Mouse (Mus musculus) adrenal gland (tissue): ENCODE data around the gene Jam2.

Experiments
- intact Hi-C: fragments of 180-260 bp; cut with DNase I; formaldehyde crosslinking; loops from one replicate; pipeline ENCODE4 v1.15.1; 2025

The Jam2 gene

DNA sequence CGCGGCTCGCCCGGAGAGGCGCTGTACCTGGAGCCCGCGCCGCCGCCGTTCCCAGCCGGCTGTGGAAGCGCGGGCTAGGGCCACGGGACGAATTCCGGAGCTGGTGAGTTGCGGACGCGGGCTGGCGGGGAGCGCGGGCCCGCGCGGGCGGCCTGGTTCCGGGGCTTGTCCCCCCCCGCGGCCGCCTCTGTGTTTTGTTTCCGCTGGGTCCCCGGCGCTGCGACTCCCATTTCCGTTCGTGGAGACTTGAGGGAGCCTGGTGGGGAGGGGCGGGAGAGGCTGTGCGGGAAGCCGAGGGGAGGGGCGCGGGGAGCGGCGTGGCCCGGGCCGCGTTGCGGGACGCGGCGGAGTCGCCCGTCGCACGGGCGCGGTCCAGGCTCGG is 61.5 kb downstream of the Jam2 start, which contains the start of gene Atp5j:
TSS of gene Atp5j (minus strand) at position 185 of the 382 bp plus-strand sequence.
- intact Hi-C loops: no loop called here

DNA sequence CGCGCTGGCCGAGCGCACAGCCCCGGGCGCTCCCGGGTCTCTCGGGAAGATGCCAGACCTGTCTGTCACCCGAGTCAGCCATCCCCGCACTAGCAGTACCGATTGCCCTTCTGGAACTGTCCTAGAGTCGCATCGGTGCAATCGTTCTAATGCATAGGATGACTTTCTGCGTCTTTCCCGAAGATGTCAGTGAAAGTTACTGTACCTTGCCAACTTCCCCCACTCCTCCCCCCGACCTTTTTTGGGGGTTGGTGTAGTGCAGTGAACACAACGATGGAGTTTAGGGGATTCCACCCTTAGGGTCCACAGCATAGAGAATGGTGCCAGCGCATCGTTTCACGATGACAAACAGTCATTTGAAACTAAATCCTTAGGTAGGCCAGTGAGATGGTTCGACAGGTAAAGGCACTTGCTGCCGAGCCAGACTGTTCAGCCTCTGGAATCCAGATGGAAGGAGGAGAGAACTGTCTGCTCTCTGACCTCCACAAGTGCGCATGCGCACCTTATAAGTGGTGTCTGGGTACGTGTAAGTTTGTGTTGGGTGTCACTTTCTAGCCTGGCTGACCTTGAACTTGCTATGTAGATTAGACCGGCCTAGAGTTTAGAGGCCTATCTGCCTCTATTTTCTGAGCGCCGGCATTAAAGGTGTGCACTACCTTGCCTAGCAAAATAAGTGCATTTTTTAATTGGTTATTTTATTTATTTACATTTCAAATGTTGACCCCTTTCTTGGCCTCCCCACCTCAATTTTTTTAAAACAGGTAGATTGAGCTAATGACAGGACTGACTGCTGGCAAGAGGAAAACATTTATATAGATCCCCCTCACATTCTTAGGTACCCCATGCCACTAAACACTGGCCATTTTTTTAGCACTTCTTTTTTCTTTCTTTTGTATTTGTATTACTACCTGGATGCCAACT is 62.2 kb downstream of the Jam2 start:
- intact Hi-C loops: no loop called here

DNA sequence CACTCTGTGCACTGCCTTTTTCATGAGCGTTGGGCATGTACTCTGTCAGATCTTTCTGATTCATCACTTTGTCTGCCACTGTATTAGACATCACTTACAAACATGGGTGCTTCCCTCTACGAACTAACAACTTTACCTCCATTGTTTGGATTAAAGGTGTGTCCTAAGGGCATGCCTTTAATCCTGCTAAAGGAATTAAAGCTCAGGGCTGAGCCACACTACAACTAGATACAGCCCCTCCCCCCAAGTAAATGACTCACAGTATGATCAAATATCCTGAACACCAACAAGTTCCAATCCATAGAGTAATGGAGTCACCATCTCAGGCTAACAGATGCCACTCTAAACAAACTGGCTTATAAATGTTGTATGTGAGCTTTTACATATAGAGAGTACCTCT is 64.7 kb downstream of the Jam2 start:
- intact Hi-C loops: no loop called here

DNA sequence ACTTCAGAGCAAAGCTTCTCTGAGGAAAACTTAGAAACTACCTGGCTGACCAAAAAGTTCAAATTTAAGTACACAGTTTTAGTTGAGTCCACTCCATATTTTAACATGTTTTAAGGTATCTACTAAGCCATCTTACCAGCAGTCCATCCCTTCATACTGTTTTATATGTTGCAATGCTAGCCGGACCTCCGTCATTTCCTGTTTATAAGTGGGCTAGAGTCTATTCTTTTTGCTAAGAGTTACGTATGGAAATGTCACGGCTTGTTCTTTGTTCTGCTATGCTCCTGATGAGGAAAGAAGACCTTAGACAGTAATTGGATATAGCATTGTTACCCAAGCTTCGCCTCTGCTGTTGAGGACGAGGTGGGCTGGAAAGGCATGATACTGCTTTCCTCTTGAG is 79.6 kb downstream of the Jam2 start:
- intact Hi-C loops: no loop called here

DNA sequence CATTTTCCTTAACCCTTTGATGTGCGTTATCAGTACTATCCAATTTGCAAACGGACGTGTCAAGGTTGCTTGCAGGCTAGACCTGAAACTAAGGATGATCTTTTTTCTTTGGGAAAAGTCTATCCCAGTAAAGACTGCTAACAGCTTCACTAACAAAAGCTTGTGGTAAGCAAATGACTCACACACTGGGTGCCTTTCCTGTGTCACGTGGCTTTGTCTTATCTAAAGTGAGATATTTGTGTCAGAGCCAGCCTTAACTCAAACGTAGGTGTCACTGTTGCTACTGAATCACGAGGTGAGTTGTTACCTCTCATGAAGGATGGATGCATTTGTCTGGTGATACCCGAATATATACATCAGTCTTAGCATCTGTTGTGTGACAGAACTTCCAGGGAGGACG is 90.7 kb downstream of the Jam2 start:
- intact Hi-C loops: no loop called here

DNA sequence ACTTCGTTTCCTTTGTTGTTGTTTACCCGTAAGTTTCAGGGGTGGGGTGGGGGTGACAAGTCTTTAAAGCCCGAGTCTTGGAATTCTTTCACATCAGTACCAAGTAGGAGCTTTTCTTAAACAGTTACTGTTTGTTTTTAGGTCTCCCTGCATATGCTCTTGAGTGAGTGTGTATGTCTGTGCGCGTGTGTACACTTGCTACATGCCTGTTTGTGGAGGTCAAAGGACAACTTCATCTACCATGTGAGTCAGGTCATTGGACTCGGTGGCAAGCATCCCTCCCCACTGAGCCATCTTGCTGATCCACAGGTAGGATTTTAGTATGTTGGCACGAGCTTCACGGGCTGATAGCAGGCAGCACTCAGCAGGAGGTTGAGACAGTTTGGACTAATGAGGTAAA is 99.9 kb downstream of the Jam2 start:
- intact Hi-C loops: no loop called here

DNA sequence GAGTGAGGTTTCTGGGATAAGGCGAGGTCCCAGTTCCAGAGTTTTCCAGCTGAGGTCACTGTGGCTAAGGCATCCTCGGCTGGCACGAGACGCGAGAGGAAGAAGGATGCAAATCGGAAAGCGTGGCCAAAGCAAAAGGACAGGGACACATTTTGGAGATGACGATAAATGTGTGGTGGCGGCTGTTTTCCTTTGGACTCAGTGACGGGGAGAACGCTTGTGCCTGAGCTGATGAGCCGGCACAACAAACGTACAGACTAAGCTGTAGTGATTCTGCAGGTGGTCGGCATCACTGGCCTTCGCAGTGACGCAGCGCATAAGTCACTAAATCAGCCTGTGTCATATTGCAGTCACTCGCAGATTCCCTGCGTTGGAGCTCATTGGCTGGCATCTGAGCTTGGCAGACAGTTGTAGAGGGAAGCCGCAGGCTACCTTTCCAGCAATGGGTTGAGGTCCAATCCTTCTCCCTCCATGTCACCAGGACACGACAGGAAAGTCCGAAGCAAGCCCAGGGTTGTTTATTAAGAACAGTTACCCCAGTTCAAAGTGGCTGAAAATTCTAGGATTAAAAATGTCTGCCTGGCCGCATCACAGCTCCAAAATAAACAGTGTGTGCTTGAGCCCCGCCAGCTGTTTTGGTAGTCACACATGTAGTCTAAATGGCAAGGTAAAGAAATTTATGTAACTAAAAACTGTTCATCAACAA is 101.2 kb downstream of the Jam2 start:
- intact Hi-C loops: no loop called here
